Mouse (Mus musculus): ENCODE measurements around the gene Ino80e. TPM values are rescaled to one million over a fixed set of nuclear protein-coding genes. Genes with fewer than 3 reads are reported as not detected.

The Ino80e gene
- polyA plus RNA-seq, 1 experiment, result 66.0 TPM

DNA sequence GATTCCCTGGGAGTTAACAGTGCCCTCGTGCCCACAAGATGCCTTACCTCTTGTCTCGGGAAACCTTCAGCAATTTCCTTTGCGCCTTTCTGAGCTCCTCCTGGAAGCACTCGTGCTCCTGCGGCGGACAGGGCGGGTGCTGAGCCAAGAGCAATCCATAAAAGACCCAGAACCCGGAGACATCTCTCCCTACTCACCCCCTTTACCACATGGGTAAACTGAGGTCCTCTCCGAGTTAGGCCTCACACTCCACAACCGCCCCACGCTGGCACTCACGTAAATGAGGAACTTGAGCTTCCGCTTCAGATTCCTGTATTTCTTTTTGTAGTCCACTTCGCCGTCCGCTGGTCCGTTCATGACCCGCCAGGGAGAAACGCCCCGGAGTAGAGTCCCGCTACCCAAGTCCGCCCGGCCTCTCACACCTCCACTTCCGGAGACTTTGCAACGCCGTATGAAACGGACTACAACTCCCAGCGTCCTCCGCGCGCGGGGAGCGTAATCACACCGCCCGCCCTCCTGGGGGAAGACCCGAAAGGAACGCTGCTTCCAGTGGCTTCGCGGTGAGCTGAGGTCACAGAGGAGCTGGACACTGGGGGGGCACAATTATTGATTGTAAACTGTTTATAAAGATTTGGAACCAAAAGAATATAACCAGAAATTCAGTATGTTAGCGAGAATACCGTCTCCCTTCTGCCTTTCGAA is 597 bp downstream of the Ino80e start, which contains the start of gene Hirip3:
Hirip3 (plus strand) TSS at position 544 of the 702 bp plus-strand sequence.
- H3K4me3 ChIP-seq (replicated peaks; ENCODE audit: extremely low read depth, low read depth, low read length), result peak within 1 kb of the TSS; percentile 89
- H3K4me1 ChIP-seq (ENCODE audit: control insufficient read depth, insufficient read depth, low read length), result peaks cover 11% of the 10 kb centered on the region
- DNase-seq, result peak; percentile 95
- under 1% methylated on average over 42 of the region's 42 CpGs for WGBS
- peak; percentile 82; the same call in 1 of the 2 replicates for TF ChIP-seq POLR2A (IDR thresholded peaks at IDR 0.05; ENCODE audit: borderline replicate concordance, extremely low read depth, low read depth, low read length)
- no peak for TF ChIP-seq CTCF (IDR thresholded peaks at IDR 0.05; ENCODE audit: insufficient read depth, low read length)

DNA sequence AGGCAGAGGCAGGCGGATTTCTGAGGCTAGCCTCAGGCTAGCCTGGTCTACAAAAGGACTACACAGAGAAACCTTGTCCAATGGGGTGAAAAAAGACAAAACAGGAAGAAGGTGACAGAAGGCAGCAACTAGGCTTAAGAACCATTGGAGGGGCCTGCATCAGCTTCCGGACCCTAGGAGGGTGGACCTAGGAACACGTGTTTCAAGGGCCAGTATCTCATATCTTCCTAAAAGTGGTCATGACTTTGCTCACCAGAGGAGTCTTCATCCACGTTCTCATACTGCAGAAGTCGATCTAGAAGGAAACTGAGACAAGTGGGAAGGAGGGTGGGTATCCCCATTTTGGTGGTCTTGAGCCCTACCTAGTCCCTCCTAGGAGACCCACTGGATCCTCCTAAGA is 1.2 kb downstream of the Ino80e start:
- TF ChIP-seq POLR2A (IDR thresholded peaks at IDR 0.05; ENCODE audit: borderline replicate concordance, extremely low read depth, low read depth, low read length), result no peak
- TF ChIP-seq CTCF (IDR thresholded peaks at IDR 0.05; ENCODE audit: insufficient read depth, low read length), result no peak
- WGBS, result 53% methylated on average over 5 of the region's 5 CpGs
- peak overlapping the region; percentile 89 for H3K4me3 ChIP-seq (replicated peaks; ENCODE audit: extremely low read depth, low read depth, low read length)
- H3K4me1 ChIP-seq (ENCODE audit: control insufficient read depth, insufficient read depth, low read length), result peaks cover 11% of the 10 kb centered on the region
- no peak for DNase-seq

GRCm38 (mm10) chr7:126856741-126857420 is 5.3 kb downstream of the Ino80e start:
- TF ChIP-seq POLR2A (IDR thresholded peaks at IDR 0.05; ENCODE audit: borderline replicate concordance, extremely low read depth, low read depth, low read length) (peak; percentile 42; the same call in 1 of the 2 replicates), CTCF (IDR thresholded peaks at IDR 0.05; ENCODE audit: insufficient read depth, low read length) (no peak)
- 62% methylated on average over 9 of the region's 9 CpGs for WGBS
- peaks cover 6% of the 10 kb centered on the region for H3K4me1 ChIP-seq (ENCODE audit: control insufficient read depth, insufficient read depth, low read length)
- H3K4me3 ChIP-seq (replicated peaks; ENCODE audit: extremely low read depth, low read depth, low read length), result no peak overlapping the region
- DNase-seq, result no peak

GRCm38 (mm10) chr7:126855641-126856040 is 6.5 kb downstream of the Ino80e start:
- WGBS, result 86% methylated on average over 3 of the region's 3 CpGs
- no peak overlapping the region for H3K4me3 ChIP-seq (replicated peaks; ENCODE audit: extremely low read depth, low read depth, low read length)
- TF ChIP-seq POLR2A (IDR thresholded peaks at IDR 0.05; ENCODE audit: borderline replicate concordance, extremely low read depth, low read depth, low read length), result no peak
- TF ChIP-seq CTCF (IDR thresholded peaks at IDR 0.05; ENCODE audit: insufficient read depth, low read length), result no peak
- no peak for DNase-seq
- peaks cover under 1% of the 10 kb centered on the region; the same call in 1 of the 2 replicates for H3K4me1 ChIP-seq (ENCODE audit: control insufficient read depth, insufficient read depth, low read length)

- TF ChIP-seq POLR2A (IDR thresholded peaks at IDR 0.05; ENCODE audit: borderline replicate concordance, extremely low read depth, low read depth, low read length) (no peak), CTCF (IDR thresholded peaks at IDR 0.05; ENCODE audit: insufficient read depth, low read length) (no peak)
- 81% methylated on average over 5 of the region's 5 CpGs for WGBS
- DNase-seq, result no peak
- H3K4me1 ChIP-seq (ENCODE audit: control insufficient read depth, insufficient read depth, low read length), result no peaks in the 10 kb centered on the region
- H3K4me3 ChIP-seq (replicated peaks; ENCODE audit: extremely low read depth, low read depth, low read length), result no peak overlapping the region
Measured at GRCm38 (mm10) chr7:126853454-126853853, 8.7 kb downstream of the Ino80e start.

- no peak overlapping the region for H3K4me3 ChIP-seq (replicated peaks; ENCODE audit: extremely low read depth, low read depth, low read length)
- TF ChIP-seq CTCF (IDR thresholded peaks at IDR 0.05; ENCODE audit: insufficient read depth, low read length) (no peak), POLR2A (IDR thresholded peaks at IDR 0.05; ENCODE audit: borderline replicate concordance, extremely low read depth, low read depth, low read length) (0 out of 2 replicates have a peak, but pooled peaks have one; percentile 7)
- 51% methylated on average over 12 of the region's 12 CpGs for WGBS
- peaks cover 6% of the 10 kb centered on the region; the same call in 1 of the 2 replicates for H3K4me1 ChIP-seq (ENCODE audit: control insufficient read depth, insufficient read depth, low read length)
- DNase-seq, result no peak
Measured at GRCm38 (mm10) chr7:126851192-126851591, 11.0 kb downstream of the Ino80e start.

DNA sequence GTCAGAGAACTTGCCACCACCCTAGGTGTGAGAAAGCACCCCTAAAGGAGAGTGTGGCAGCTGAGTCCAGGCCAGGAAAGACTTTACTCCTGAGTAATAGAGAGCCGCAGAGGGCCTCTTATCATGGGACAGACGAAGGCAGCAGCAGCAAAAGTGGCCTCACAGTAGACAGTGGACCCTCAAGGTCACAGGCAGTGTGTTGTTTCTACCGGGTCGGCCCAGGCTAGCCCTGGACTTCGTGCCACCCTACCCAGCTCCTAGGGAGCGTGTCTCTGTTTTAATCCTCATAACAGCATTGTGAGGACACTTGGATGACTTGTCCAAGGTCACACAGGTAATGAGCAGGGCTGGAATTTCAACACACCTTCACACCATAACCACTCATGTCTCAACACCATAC is 12.0 kb downstream of the Ino80e start:
- 76% methylated on average over 6 of the region's 6 CpGs for WGBS
- peaks cover 6% of the 10 kb centered on the region; the same call in 1 of the 2 replicates for H3K4me1 ChIP-seq (ENCODE audit: control insufficient read depth, insufficient read depth, low read length)
- TF ChIP-seq CTCF (IDR thresholded peaks at IDR 0.05; ENCODE audit: insufficient read depth, low read length) (no peak), POLR2A (IDR thresholded peaks at IDR 0.05; ENCODE audit: borderline replicate concordance, extremely low read depth, low read depth, low read length) (no peak)
- DNase-seq, result no peak
- no peak overlapping the region for H3K4me3 ChIP-seq (replicated peaks; ENCODE audit: extremely low read depth, low read depth, low read length)

DNA sequence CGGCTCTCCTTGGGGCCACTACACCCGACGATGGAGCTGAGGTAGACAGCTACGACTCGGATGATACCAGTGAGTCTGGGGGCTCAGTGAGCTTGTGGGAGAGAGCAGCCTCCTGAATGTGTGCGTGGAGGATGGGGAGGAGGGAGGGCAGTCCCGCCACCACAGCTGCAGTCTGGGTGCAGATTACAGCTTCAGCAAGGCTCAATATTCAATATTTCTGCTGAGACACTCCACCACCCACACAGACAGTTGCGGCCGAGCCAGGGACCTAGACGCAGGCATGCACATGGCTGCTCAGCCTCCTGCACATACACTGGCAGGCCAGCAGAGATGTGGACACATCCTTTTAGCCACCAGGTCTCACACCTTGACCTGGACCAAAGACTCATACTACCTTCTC is 13.4 kb downstream of the Ino80e start:
- no peak for DNase-seq
- TF ChIP-seq POLR2A (IDR thresholded peaks at IDR 0.05; ENCODE audit: borderline replicate concordance, extremely low read depth, low read depth, low read length), result no peak
- no peak for TF ChIP-seq CTCF (IDR thresholded peaks at IDR 0.05; ENCODE audit: insufficient read depth, low read length)
- Histone ChIP-seq H3K4me1 (ENCODE audit: control insufficient read depth, insufficient read depth, low read length) (peaks cover 6% of the 10 kb centered on the region; the same call in 1 of the 2 replicates), H3K4me3 (replicated peaks; ENCODE audit: extremely low read depth, low read depth, low read length) (no peak overlapping the region)
- WGBS, result 32% methylated on average over 10 of the region's 10 CpGs

DNA sequence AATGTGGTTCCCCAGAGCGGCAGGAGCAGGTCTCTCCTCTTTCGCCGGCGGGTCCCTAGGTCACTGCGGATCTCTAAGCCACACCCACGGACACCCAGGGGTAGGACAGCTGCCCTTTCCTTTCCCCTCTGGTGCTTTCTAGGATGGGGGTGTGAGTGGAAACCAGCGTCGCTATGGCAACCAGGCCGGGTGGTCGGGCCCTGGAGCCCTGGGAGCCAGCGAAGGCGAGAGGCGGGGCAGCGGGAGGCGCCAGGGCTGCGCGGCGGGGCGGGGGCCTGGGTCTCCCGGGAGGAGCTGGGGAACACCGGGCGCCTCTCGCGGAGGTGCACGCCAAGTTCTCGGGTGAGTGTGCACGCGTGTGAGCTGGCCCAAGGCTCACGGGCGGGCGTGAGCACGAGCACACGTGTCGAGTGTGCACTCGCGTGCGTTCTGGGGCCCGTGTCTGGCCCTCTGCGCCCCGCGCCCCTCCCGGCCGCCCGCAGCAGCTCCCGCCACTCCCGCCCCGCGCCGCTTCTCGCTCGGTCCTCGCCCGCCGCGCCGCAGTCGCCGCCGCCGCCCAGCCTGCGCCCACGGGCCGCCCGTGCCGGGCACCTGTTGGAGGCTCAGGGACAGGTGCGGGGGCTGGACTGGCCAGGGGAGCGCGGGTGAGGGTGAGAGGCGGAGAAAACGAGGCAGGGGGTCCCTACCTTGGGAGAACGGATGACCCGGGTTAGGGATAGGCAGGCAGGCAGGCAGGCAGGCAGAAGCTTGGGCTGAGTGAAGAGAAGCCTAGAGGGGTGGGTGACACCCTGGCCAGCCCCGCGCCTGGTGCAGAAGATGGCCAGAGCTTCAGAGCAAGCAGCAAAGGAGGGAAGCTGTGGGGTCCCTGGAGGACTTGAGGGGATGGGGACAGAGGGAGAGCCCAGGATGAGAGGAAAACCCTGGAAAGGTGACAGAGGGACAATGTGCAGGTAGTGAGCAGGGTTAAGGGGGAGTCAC is 14.5 kb downstream of the Ino80e start:
- DNase-seq, result no peak
- TF ChIP-seq POLR2A (IDR thresholded peaks at IDR 0.05; ENCODE audit: borderline replicate concordance, extremely low read depth, low read depth, low read length) (no peak), CTCF (IDR thresholded peaks at IDR 0.05; ENCODE audit: insufficient read depth, low read length) (no peak)
- Histone ChIP-seq H3K4me1 (ENCODE audit: control insufficient read depth, insufficient read depth, low read length) (peaks cover 6% of the 10 kb centered on the region; the same call in 1 of the 2 replicates), H3K4me3 (replicated peaks; ENCODE audit: extremely low read depth, low read depth, low read length) (peak overlapping the region; percentile 51)
- 2% methylated on average over 70 of the region's 74 CpGs for WGBS

All from lung, adult 2 months (tissue).